Mouse (Mus musculus) neural tube, embryonic 13.5 days (tissue): ENCODE measurements around the gene Gm49380. TPM values are rescaled to one million over a fixed set of nuclear protein-coding genes. Genes with fewer than 3 reads are reported as not detected.

Experiments used
- ATAC-seq: fragments of 200-750 bp; cut with Nextera tagmentation; 2 replicates; pipeline ENCODE4 v1.8.0; 2017; ENCODE audit warnings: low read depth, mild to moderate bottlenecking, moderate TSS enrichment, moderate library complexity
- H3K27ac ChIP-seq: fragments of 300-500 bp; sonication (generic); replicated peaks from 2 replicates; pipeline ENCODE4 v1.5.1; 2015; ENCODE audit warnings: moderate library complexity, mild to moderate bottlenecking, inconsistent platforms
- H3K27me3 ChIP-seq: fragments of 300-500 bp; sonication (generic); 2 replicates; pipeline ENCODE4 v1.6.1; 2015; ENCODE audit warnings: mild to moderate bottlenecking, inconsistent platforms
- H3K36me3 ChIP-seq: fragments of 300-500 bp; sonication (generic); 2 replicates; pipeline ENCODE4 v1.6.1; 2015; ENCODE audit warnings: mild to moderate bottlenecking, inconsistent platforms
- H3K4me1 ChIP-seq: fragments of 300-500 bp; sonication (generic); replicated peaks from 2 replicates; pipeline ENCODE4 v1.6.1; 2015; ENCODE audit warnings: inconsistent platforms
- H3K4me2 ChIP-seq: fragments of 300-500 bp; sonication (generic); 2 replicates; pipeline ENCODE4 v1.6.1; 2015; ENCODE audit warnings: inconsistent platforms, mild to moderate bottlenecking, moderate library complexity
- H3K4me3 ChIP-seq: fragments of 300-500 bp; sonication (generic); 2 replicates; pipeline ENCODE4 v1.5.1; 2015; ENCODE audit warnings: mild to moderate bottlenecking, inconsistent platforms
- H3K9ac ChIP-seq: fragments of 300-500 bp; sonication (generic); 2 replicates; pipeline ENCODE4 v1.6.1; 2015; ENCODE audit warnings: moderate library complexity, mild to moderate bottlenecking, inconsistent platforms
- H3K9me3 ChIP-seq: fragments of 300-500 bp; sonication (generic); 2 replicates; pipeline ENCODE4 v1.6.1; 2016; ENCODE audit warnings: inconsistent platforms
- WGBS: fragments of 180-500 bp; shearing (Covaris S2); methylation state at CpG from one replicate; pipeline ENCODE4 v1.1.7; 2015; 5-methylcytosine and 5-hydroxymethylcytosine counted together
- polyA plus RNA-seq: library from polyadenylated mRNA; unstranded; fragments of >200 nt; fragmentation: Nextera tagmentation; extraction: Ambion mirVana; gene quantifications from 2 replicates; pipeline ENCODE4 v1.2.1, GENCODE M21; 2015

Gene Gm49380
- polyA plus RNA-seq, 1 experiment from 2014 or later: 0.18 TPM

- Histone ChIP-seq H3K9me3 (no peaks in the 10 kb centered on the region), H3K4me3 (no peak overlapping the region), H3K27ac (no peak overlapping the region), H3K27me3 (no peaks in the 10 kb centered on the region), H3K4me1 (peaks cover 53% of the 10 kb centered on the region), H3K36me3 (no peaks in the 10 kb centered on the region), H3K4me2 (no peak overlapping the region), H3K9ac (no peak overlapping the region)
- no peak for ATAC-seq
- WGBS: 13% methylated on average over 5 of the region's 5 CpGs
Measured at GRCm38 (mm10) chr9:44076764-44077120, 36.6 kb downstream of the Gm49380 start.

- WGBS: 70% methylated on average over 16 of the region's 16 CpGs
- no peak for ATAC-seq
- no peak overlapping the region for H3K4me2 ChIP-seq
- no peak overlapping the region for H3K4me3 ChIP-seq
- no peaks in the 10 kb centered on the region for H3K27me3 ChIP-seq
- no peak overlapping the region for H3K27ac ChIP-seq
- H3K36me3 ChIP-seq: no peaks in the 10 kb centered on the region
- H3K9ac ChIP-seq: no peak overlapping the region
- H3K9me3 ChIP-seq: no peaks in the 10 kb centered on the region
- H3K4me1 ChIP-seq: peaks cover 53% of the 10 kb centered on the region
Measured at GRCm38 (mm10) chr9:44075996-44076763, 37.1 kb downstream of the Gm49380 start.

GRCm38 (mm10) chr9:44075276-44075995 is 37.9 kb downstream of the Gm49380 start:
- Histone ChIP-seq H3K36me3 (no peaks in the 10 kb centered on the region), H3K9me3 (no peaks in the 10 kb centered on the region), H3K9ac (no peak overlapping the region), H3K4me2 (no peak overlapping the region), H3K4me3 (no peak overlapping the region), H3K4me1 (peaks cover 54% of the 10 kb centered on the region), H3K27ac (no peak overlapping the region), H3K27me3 (no peaks in the 10 kb centered on the region)
- 70% methylated on average over 24 of the region's 24 CpGs for WGBS
- no peak for ATAC-seq

GRCm38 (mm10) chr9:44074395-44075275 is 38.7 kb downstream of the Gm49380 start:
- ATAC-seq: no peak

GRCm38 (mm10) chr9:44073115-44073514 is 40.2 kb downstream of the Gm49380 start:
- peak overlapping the region; percentile 83 for H3K27ac ChIP-seq
- 37% methylated on average over 5 of the region's 5 CpGs for WGBS
- no peak overlapping the region for H3K4me3 ChIP-seq
- no peaks in the 10 kb centered on the region for H3K36me3 ChIP-seq
- peaks cover 54% of the 10 kb centered on the region for H3K4me1 ChIP-seq
- peak overlapping the region; percentile 44 for H3K4me2 ChIP-seq
- no peaks in the 10 kb centered on the region for H3K9me3 ChIP-seq
- H3K27me3 ChIP-seq: peaks cover 4% of the 10 kb centered on the region; the same call in 1 of the 2 replicates
- ATAC-seq: no peak
- H3K9ac ChIP-seq: no peak overlapping the region; the same call in 1 of the 2 replicates

More at GRCm38 (mm10) chr9:44074395-44075275, 38.7 kb downstream of the Gm49380 start:
- H3K4me3 ChIP-seq: no peak overlapping the region
- 64% methylated on average over 9 of the region's 9 CpGs for WGBS
- H3K27ac ChIP-seq: no peak overlapping the region
- no peak overlapping the region for H3K4me2 ChIP-seq
- H3K36me3 ChIP-seq: no peaks in the 10 kb centered on the region
- peaks cover 4% of the 10 kb centered on the region; the same call in 1 of the 2 replicates for H3K27me3 ChIP-seq
- H3K4me1 ChIP-seq: peaks cover 59% of the 10 kb centered on the region
- H3K9ac ChIP-seq: no peak overlapping the region
- no peaks in the 10 kb centered on the region for H3K9me3 ChIP-seq

- ATAC-seq: peak; percentile 64
- peaks cover 4% of the 10 kb centered on the region for H3K27me3 ChIP-seq
- peaks cover 56% of the 10 kb centered on the region for H3K4me1 ChIP-seq
- peak overlapping the region; percentile 44 for H3K4me2 ChIP-seq
- peak overlapping the region; percentile 43 for H3K9ac ChIP-seq
- H3K9me3 ChIP-seq: no peaks in the 10 kb centered on the region
- H3K4me3 ChIP-seq: no peak overlapping the region
- peak overlapping the region; percentile 83 for H3K27ac ChIP-seq
- no peaks in the 10 kb centered on the region for H3K36me3 ChIP-seq
- 6% methylated on average over 4 of the region's 4 CpGs for WGBS
Measured at GRCm38 (mm10) chr9:44072599-44072915, 40.7 kb downstream of the Gm49380 start.

GRCm38 (mm10) chr9:44071914-44072598 is 41.2 kb downstream of the Gm49380 start:
- H3K9ac ChIP-seq: peak overlapping the region; percentile 43

GRCm38 (mm10) chr9:44070844-44071231 is 42.5 kb downstream of the Gm49380 start:
- Histone ChIP-seq H3K36me3 (no peaks in the 10 kb centered on the region), H3K4me1 (peaks cover 56% of the 10 kb centered on the region), H3K27me3 (peaks cover 4% of the 10 kb centered on the region), H3K4me2 (peak overlapping the region; percentile 7; the same call in 1 of the 2 replicates), H3K27ac (no peak overlapping the region; the same call in 1 of the 2 replicates), H3K4me3 (no peak overlapping the region), H3K9me3 (no peaks in the 10 kb centered on the region), H3K9ac (peak overlapping the region; percentile 52; the same call in 1 of the 2 replicates)
- WGBS: 41% methylated on average over 8 of the region's 8 CpGs
- no peak for ATAC-seq

More at GRCm38 (mm10) chr9:44071914-44072598, 41.2 kb downstream of the Gm49380 start:
- Histone ChIP-seq H3K4me2 (peak overlapping the region; percentile 44), H3K36me3 (no peaks in the 10 kb centered on the region), H3K27ac (peak overlapping the region; percentile 83), H3K9me3 (no peaks in the 10 kb centered on the region), H3K4me3 (no peak overlapping the region), H3K4me1 (peaks cover 61% of the 10 kb centered on the region), H3K27me3 (peaks cover 4% of the 10 kb centered on the region)
- ATAC-seq: peak; percentile 75
- 19% methylated on average over 11 of the region's 11 CpGs for WGBS

- WGBS: 70% methylated on average over 14 of the region's 14 CpGs
- Histone ChIP-seq H3K36me3 (no peaks in the 10 kb centered on the region), H3K9me3 (no peaks in the 10 kb centered on the region), H3K27me3 (peaks cover 4% of the 10 kb centered on the region), H3K4me2 (peak overlapping the region; percentile 7; the same call in 1 of the 2 replicates), H3K27ac (no peak overlapping the region), H3K4me3 (no peak overlapping the region), H3K9ac (peak overlapping the region; percentile 52; the same call in 1 of the 2 replicates), H3K4me1 (peaks cover 52% of the 10 kb centered on the region)
- no peak for ATAC-seq
Measured at GRCm38 (mm10) chr9:44070113-44070843, 43.0 kb downstream of the Gm49380 start.

- Histone ChIP-seq H3K9ac (no peak overlapping the region), H3K4me1 (peaks cover 52% of the 10 kb centered on the region), H3K4me2 (no peak overlapping the region), H3K27me3 (peaks cover 4% of the 10 kb centered on the region), H3K9me3 (no peaks in the 10 kb centered on the region), H3K36me3 (no peaks in the 10 kb centered on the region), H3K4me3 (no peak overlapping the region), H3K27ac (no peak overlapping the region)
- ATAC-seq: no peak
- 43% methylated on average over 7 of the region's 7 CpGs for WGBS
Measured at GRCm38 (mm10) chr9:44069252-44069651, 44.0 kb downstream of the Gm49380 start.

- H3K4me3 ChIP-seq: no peak overlapping the region
- H3K27me3 ChIP-seq: peaks cover 7% of the 10 kb centered on the region
- H3K27ac ChIP-seq: no peak overlapping the region
- H3K36me3 ChIP-seq: no peaks in the 10 kb centered on the region
- H3K4me1 ChIP-seq: peaks cover 47% of the 10 kb centered on the region
- H3K4me2 ChIP-seq: peak overlapping the region; percentile 88
- 77% methylated on average over 6 of the region's 6 CpGs for WGBS
- H3K9me3 ChIP-seq: no peaks in the 10 kb centered on the region
- H3K9ac ChIP-seq: no peak overlapping the region
- no peak for ATAC-seq
Measured at GRCm38 (mm10) chr9:44067960-44068330, 45.4 kb downstream of the Gm49380 start.
